Mouse (Mus musculus): ENCODE data around the gene Rap1gap.

The Rap1gap gene

GRCm38 (mm10) chr4:137778397-137779184 lies 114.1 kb downstream of the Rap1gap start:
- no peak for DNase-seq
